Mouse (Mus musculus) stomach, embryonic 16.5 days (tissue): ENCODE data around the gene Rnf38. TPM values are rescaled to one million over a fixed set of nuclear protein-coding genes. Genes with fewer than 3 reads are reported as not detected.
A peak's percentile ranks its signal among the peaks of the same experiment; 100 is the strongest.

ENCODE experiments used
- ATAC-seq: fragments of 200-750 bp; cut with Nextera tagmentation; 2 replicates; pipeline ENCODE4 v1.8.0; 2017; ENCODE audit warnings: moderate number of reproducible peaks, moderate TSS enrichment; ENCODE audit not compliant: insufficient read depth, low FRiP score
- H3K27ac ChIP-seq: fragments of 300-500 bp; sonication (generic); 2 replicates; pipeline ENCODE4 v1.5.1; 2014; ENCODE audit warnings: low read length
- H3K27me3 ChIP-seq: fragments of 300-500 bp; sonication (generic); 2 replicates; pipeline ENCODE4 v1.6.1; 2014; ENCODE audit warnings: low read length, control low read depth, mixed read lengths; ENCODE audit not compliant: control insufficient read depth, insufficient read depth
- H3K36me3 ChIP-seq: fragments of 300-500 bp; sonication (generic); 2 replicates; pipeline ENCODE4 v1.6.1; 2014; ENCODE audit warnings: low read length; ENCODE audit not compliant: control insufficient read depth, insufficient read depth
- H3K4me1 ChIP-seq: fragments of 300-500 bp; sonication (generic); 2 replicates; pipeline ENCODE4 v1.6.1; 2014; ENCODE audit warnings: low read length, control low read depth, mixed read lengths; ENCODE audit not compliant: control insufficient read depth, insufficient read depth
- H3K4me2 ChIP-seq: fragments of 300-500 bp; sonication (generic); 2 replicates; pipeline ENCODE4 v1.6.1; 2014; ENCODE audit warnings: low read depth, low read length, mixed read lengths
- H3K4me3 ChIP-seq: fragments of 300-500 bp; sonication (generic); replicated peaks from 2 replicates; pipeline ENCODE4 v1.5.1; 2014; ENCODE audit warnings: mild to moderate bottlenecking, low read length
- H3K9ac ChIP-seq: fragments of 300-500 bp; sonication (generic); 2 replicates; pipeline ENCODE4 v1.6.1; 2014; ENCODE audit warnings: low read length
- H3K9me3 ChIP-seq: fragments of 300-500 bp; sonication (generic); replicated peaks from 2 replicates; pipeline ENCODE4 v1.6.1; 2016; ENCODE audit warnings: low read length, control low read depth; ENCODE audit not compliant: control insufficient read depth
- WGBS: fragments of 180-500 bp; shearing (Covaris S2); extraction: QIAGEN DNeasy Blood & Tissue Kit; methylation state at CpG from one replicate; pipeline ENCODE4 v1.1.7; 2014; 5-methylcytosine and 5-hydroxymethylcytosine counted together
- polyA plus RNA-seq: library from polyadenylated mRNA; unstranded; fragments of >200 nt; fragmentation: Nextera tagmentation; extraction: Ambion mirVana; gene quantifications from 2 replicates; pipeline ENCODE4 v1.2.1, GENCODE M21; 2015

Gene Rnf38
- polyA plus RNA-seq: 16.2 and 17.5 TPM in 2 replicates

DNA sequence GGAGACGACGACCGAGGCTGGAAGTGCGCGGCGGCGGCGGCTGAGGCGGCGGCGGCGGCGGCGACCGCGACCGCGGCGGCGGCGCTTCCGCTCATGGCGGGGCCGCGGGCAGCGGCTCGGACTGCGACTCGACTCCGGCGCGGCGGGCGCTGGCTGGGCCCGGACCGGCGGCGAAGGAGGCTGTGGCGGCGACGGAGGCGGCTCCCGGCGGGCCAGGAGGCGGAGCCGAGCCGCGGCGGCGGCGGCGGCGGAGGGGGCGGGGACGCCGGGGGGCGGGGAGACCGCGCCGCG lies at the start of gene Rnf38:
TSS of gene Rnf38 (minus strand) at position 77 of the 291 bp plus-strand sequence.
- H3K4me2 ChIP-seq: peak within 1 kb of the TSS; percentile 94
- H3K27ac ChIP-seq: peak within 1 kb of the TSS; percentile 85
- H3K36me3 ChIP-seq: no peaks in the 10 kb centered on the region
- under 1% methylated on average over 53 of the region's 61 CpGs for WGBS
- peak within 1 kb of the TSS; percentile 77 for H3K4me3 ChIP-seq
- H3K9ac ChIP-seq: peak within 1 kb of the TSS; percentile 96
- H3K4me1 ChIP-seq: peaks cover 25% of the 10 kb centered on the region
- no peak for ATAC-seq
- no peaks in the 10 kb centered on the region for H3K9me3 ChIP-seq
- H3K27me3 ChIP-seq: no peaks in the 10 kb centered on the region

DNA sequence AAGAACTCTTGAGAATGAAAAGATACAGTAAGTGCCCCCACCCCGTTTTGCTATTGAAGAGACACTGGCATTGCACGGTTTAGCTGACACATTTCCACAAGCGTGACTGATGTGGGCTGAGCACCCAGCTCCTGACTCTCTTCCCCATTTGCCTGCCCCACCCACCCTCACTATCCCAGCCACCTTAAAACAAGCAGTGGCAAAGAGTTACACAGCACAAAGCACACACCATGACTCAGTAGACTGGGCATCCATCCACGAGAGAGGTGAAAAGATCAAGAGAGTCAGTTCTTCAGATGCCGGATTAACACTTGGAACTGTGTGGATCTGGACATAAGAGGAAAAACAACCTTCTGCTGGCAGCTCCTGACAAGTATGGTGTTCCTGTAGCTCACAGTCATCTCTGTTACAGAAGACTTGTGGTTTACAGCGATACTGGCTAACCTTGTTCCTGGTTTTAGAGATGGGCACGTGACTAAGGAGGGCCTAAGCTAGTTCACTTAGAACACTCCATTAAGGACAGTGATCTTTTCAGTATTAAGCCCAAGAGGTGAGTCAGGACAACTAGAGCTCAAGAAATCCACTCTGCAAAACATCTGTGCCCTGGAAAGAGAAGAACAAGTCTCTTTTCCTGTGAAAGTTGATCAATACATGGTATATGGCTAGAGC lies 48.1 kb upstream of the Rnf38 start:
- H3K4me2 ChIP-seq: no peak overlapping the region
- H3K4me1 ChIP-seq: no peaks in the 10 kb centered on the region
- ATAC-seq: peak; percentile 62; the same call in 1 of the 2 replicates
- no peaks in the 10 kb centered on the region for H3K9me3 ChIP-seq
- no peaks in the 10 kb centered on the region for H3K27me3 ChIP-seq
- H3K36me3 ChIP-seq: no peaks in the 10 kb centered on the region
- no peak overlapping the region for H3K9ac ChIP-seq
- H3K27ac ChIP-seq: peak overlapping the region; percentile 57
- H3K4me3 ChIP-seq: no peak overlapping the region
- WGBS: 60% methylated on average over 7 of the region's 7 CpGs

DNA sequence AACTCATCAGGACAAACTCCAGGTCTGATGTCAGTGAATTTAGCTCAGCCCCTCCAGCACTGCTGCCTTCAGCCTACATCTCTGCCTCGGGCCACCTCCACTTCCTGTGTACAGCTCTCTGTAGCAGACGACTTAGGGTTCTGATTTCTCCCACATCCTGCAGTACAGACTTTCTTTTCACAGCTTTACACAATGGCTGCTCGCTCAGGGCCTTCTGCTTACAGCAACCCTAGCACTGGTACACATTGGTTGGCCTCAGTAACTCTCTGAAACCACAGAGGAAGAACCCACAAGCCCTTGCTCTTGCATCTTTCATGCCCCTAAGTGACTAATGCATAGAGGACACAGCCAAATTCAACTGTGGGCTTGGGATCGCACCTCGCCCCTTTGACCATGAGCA lies 37.5 kb upstream of the Rnf38 start:
- no peaks in the 10 kb centered on the region for H3K36me3 ChIP-seq
- no peak overlapping the region for H3K27ac ChIP-seq
- H3K9ac ChIP-seq: no peak overlapping the region
- no peak overlapping the region for H3K4me2 ChIP-seq
- ATAC-seq: no peak
- WGBS: 64% methylated on average over 5 of the region's 5 CpGs
- H3K4me3 ChIP-seq: no peak overlapping the region
- H3K9me3 ChIP-seq: no peaks in the 10 kb centered on the region
- H3K27me3 ChIP-seq: no peaks in the 10 kb centered on the region
- H3K4me1 ChIP-seq: no peaks in the 10 kb centered on the region

DNA sequence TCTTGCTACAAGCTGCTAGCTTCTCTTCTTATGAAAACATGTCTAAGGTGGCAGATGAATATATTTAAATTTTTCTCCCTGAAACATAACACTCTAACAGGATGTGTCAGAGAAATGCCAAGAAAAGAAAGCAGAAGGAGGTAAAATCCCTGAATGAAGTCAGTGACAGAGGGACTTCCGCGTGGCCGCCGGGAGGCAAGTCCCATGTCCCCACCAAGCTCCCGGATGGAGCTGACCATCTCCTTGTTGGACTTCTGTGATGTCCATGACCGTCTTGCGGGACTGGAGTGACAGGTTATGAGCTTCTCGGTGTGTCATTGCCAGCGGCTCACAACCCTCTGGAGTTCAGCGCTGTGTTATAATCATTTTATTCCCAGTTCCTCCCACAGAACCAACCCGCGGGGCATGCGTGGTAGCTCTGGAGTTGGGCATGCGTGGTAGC lies 35.8 kb upstream of the Rnf38 start:
- WGBS: 88% methylated on average over 14 of the region's 14 CpGs

DNA sequence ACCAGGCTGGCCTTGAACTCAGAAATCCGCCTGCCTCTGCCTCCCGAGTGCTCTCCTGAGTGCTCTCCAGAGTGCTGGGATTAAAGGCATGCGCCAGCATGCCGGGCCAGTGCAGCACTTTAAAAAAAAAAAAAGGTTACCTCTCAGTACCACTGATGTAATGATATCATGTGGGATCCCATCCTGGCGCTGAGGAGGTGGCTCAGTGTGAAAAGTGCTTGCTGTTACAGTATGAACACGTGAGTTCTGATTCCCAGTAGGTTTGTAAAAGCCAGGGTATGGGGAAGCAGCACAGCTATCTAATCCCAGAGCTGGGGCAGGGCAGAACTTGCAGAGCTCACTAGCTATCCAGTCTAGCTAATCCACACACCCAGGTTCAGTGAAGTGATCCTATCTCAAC lies 33.8 kb upstream of the Rnf38 start:
- Histone ChIP-seq H3K9me3 (no peaks in the 10 kb centered on the region), H3K9ac (no peak overlapping the region), H3K36me3 (no peaks in the 10 kb centered on the region), H3K27me3 (no peaks in the 10 kb centered on the region), H3K4me2 (no peak overlapping the region), H3K4me1 (no peaks in the 10 kb centered on the region), H3K27ac (no peak overlapping the region), H3K4me3 (no peak overlapping the region)
- no peak for ATAC-seq
- WGBS: 79% methylated on average over 6 of the region's 6 CpGs

More for the DNA sequence above, 35.8 kb upstream of the Rnf38 start:
- Histone ChIP-seq H3K4me2 (no peak overlapping the region), H3K27ac (no peak overlapping the region), H3K36me3 (no peaks in the 10 kb centered on the region), H3K4me1 (no peaks in the 10 kb centered on the region), H3K4me3 (no peak overlapping the region), H3K9ac (no peak overlapping the region), H3K9me3 (no peaks in the 10 kb centered on the region), H3K27me3 (no peaks in the 10 kb centered on the region)
- no peak for ATAC-seq

DNA sequence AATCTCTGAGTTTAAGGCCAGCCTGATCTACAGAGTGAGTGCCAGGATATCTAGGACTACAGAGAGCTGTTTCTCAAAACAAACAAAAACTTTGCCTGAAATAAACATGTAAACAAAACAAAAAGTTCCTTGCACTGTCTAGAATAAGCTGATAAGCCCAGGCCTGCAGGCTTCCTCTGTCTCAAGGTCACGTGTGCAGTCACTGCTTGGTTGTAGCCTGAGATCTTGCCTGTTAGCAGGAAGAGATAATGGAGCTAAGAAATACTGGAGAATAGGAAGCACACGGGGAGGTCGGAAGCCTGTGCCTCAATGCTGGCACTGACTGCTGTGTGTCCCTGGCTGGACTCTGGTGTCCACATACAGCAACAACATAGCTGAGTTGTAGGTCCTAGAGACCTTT lies 31.9 kb upstream of the Rnf38 start:
- no peak for ATAC-seq
- Histone ChIP-seq H3K4me2 (no peak overlapping the region), H3K4me3 (no peak overlapping the region), H3K9ac (no peak overlapping the region), H3K9me3 (no peaks in the 10 kb centered on the region), H3K4me1 (no peaks in the 10 kb centered on the region), H3K27me3 (no peaks in the 10 kb centered on the region), H3K36me3 (no peaks in the 10 kb centered on the region), H3K27ac (no peak overlapping the region)
- 80% methylated on average over 3 of the region's 3 CpGs for WGBS

DNA sequence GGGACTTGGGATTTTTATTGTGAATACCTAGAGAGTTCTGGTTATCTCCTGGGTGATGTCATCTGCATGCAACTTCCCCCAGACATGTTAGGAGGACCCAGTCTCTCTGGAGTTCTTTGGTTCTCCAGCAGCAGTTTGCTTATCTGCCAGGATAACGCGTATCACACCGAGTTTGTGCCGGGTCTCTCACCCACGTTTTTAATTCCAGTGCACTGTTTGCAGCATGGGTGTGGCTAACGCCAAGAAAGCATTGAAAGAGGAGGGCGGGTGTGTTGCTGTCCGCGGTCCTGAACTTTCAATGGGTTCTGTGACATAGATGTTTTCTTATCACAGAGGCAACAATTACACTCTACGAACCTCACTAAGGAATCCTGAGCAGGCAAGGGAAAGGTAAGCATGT lies 26.7 kb upstream of the Rnf38 start:
- Histone ChIP-seq H3K4me3 (no peak overlapping the region), H3K9me3 (no peaks in the 10 kb centered on the region)
- WGBS: 2% methylated on average over 10 of the region's 10 CpGs

DNA sequence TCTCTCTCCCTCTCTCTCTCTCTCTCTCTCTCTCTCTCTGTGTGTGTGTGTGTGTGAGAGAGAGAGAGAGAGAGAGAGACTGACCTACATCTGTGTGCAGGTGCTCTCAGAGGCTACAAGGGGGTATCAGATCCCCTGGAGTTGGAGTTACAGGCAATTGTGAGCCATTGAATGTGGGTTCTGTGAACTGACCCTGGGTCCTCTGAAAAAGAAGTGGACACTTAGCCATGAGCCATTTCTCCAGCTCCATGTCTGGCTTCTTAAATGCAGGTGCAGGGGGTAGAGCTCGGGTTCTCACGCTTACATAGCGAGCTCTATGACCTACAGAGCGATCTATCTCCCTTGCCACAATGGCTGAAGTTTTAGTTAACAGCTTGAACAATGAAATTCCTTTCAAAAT lies 25.5 kb upstream of the Rnf38 start:
- Histone ChIP-seq H3K27me3 (no peaks in the 10 kb centered on the region), H3K9ac (no peak overlapping the region), H3K36me3 (no peaks in the 10 kb centered on the region), H3K4me3 (no peak overlapping the region), H3K9me3 (no peaks in the 10 kb centered on the region), H3K4me1 (no peaks in the 10 kb centered on the region), H3K4me2 (no peak overlapping the region), H3K27ac (no peak overlapping the region)
- no peak for ATAC-seq
- 68% methylated on average over 4 of the region's 4 CpGs for WGBS

More for the DNA sequence above, 26.7 kb upstream of the Rnf38 start:
- Histone ChIP-seq H3K4me2 (no peak overlapping the region), H3K27me3 (no peaks in the 10 kb centered on the region), H3K9ac (no peak overlapping the region), H3K4me1 (no peaks in the 10 kb centered on the region), H3K36me3 (no peaks in the 10 kb centered on the region), H3K27ac (no peak overlapping the region)
- ATAC-seq: no peak

DNA sequence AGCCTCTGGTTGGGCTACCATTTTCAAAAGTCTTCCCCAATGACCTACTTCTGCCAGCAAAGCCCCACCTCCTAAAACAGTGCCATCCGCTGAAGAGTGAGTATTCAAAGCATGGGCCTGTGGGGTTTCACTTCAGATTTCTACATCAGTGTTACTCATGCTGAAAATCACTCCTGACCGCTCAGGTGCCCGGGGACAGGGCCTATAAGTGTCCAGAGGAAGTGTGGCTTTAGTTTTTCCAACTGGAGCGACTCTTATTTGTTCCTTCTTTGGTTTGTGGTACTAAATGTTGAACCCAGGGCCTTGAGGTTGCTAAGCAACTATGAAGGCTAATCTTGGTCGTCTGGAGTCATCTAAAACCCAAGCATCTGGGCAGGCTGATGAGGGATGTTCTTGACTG lies 21.0 kb upstream of the Rnf38 start:
- H3K4me1 ChIP-seq: no peaks in the 10 kb centered on the region
- no peak for ATAC-seq
- no peak overlapping the region for H3K4me3 ChIP-seq
- no peaks in the 10 kb centered on the region for H3K27me3 ChIP-seq
- H3K9ac ChIP-seq: no peak overlapping the region
- H3K27ac ChIP-seq: no peak overlapping the region
- 68% methylated on average over 5 of the region's 5 CpGs for WGBS
- no peak overlapping the region for H3K4me2 ChIP-seq
- H3K9me3 ChIP-seq: no peaks in the 10 kb centered on the region
- H3K36me3 ChIP-seq: no peaks in the 10 kb centered on the region
